Mouse (Mus musculus): ENCODE measurements around the gene Slamf8.

GRCm38 (mm10) chr1:172637801-172638200 is 47.4 kb upstream of the Slamf8 start:
- TF ChIP-seq CTCF (IDR thresholded peaks at IDR 0.05; ENCODE audit: extremely low read depth, insufficient read depth, insufficient read length, insufficient replicate concordance) (no peak), POLR2A (IDR thresholded peaks at IDR 0.05; ENCODE audit: low read depth, low read length) (no peak)

Measured in spleen, adult 2 months (tissue).